In genomic region chr9:42069471-42069870, GRCm38 (mm10) we compare ENCODE assay signal across 10 mouse cellular contexts.
"Had no signal": no experiment of that assay in that cellular context is flagged by ENCODE, and none has a peak within 500 bp of the region (broad histone marks: within the 10 kb centered on the region; RNA-seq: fewer than 3 reads in every experiment).

No protein-coding gene starts in this region.

- DNase-seq: kidney, adult 8-10 months; kidney, postnatal 10 days; kidney, postnatal 36 days; liver, embryonic 13.5 days; lung, adult 2 months; lung, postnatal 14 days; lung, postnatal 4 days; midbrain, embryonic 14.5 days; thymus, adult 18-20 months; thymus, postnatal 36 days had no signal
